Mouse (Mus musculus) testis, postnatal 14 days (tissue): ENCODE measurements around the gene Zfp697.
"Not testable (repeated sequence)": the region's sequence is repeated elsewhere in the genome, so short reads cannot be mapped to it uniquely, and the experiment has no call there.

Experiments used
- DNase-seq: peaks from one replicate; pipeline ENCODE4 v3.0.0; 2021; ENCODE audit warnings: low spot score

The Zfp697 gene

DNA sequence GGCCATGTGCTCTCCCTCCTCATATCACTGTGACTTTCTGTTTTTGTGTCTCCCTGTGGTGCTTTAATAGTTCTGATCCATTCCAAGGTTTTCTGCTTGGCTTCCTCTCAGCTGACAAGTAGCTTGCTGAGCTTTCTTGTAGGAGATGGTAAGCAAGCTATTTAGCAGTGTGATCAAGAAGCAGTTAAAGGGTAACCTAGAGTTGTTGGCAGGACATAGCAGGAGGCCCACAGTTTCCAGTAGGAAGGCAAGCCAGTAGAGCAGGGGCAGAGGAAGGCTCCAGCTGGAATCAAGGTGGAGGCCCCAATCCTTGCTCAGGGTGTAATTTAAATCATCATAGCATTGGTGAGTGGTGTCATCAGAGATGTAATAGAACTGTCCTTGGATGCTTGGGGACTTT is 298.5 kb downstream of the Zfp697 start:
- no peak for DNase-seq

- no peak for DNase-seq
Observed at GRCm38 (mm10) chr3:98682401-98682800, 300.1 kb downstream of the Zfp697 start.

GRCm38 (mm10) chr3:98720740-98721139 is 338.5 kb downstream of the Zfp697 start:
- DNase-seq: no peak

DNA sequence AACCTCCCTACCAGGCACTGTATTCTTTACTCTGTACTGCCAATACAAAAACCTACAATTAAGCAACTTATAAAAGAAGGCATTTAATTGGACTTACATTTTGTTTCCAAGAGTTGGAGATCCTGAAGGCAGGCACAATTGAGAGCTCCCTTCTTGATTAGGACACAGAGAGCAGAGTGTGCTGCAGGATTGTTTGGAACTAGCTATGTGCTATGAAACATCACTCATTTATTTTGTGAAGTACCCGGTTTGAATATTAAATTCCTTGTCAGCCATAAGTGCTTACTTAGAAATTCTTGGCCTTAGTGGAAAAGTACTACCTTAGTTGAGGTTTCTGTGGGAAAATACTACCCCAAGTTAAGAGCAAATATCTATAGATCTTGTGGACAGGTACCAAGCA is 342.1 kb downstream of the Zfp697 start, which contains the start of gene Hsd3b2:
TSS of gene Hsd3b2 (minus strand) at position 168 of the 400 bp plus-strand sequence.
- no peak for DNase-seq

- DNase-seq: no peak
Observed at GRCm38 (mm10) chr3:98726281-98726680, 344.0 kb downstream of the Zfp697 start.

DNA sequence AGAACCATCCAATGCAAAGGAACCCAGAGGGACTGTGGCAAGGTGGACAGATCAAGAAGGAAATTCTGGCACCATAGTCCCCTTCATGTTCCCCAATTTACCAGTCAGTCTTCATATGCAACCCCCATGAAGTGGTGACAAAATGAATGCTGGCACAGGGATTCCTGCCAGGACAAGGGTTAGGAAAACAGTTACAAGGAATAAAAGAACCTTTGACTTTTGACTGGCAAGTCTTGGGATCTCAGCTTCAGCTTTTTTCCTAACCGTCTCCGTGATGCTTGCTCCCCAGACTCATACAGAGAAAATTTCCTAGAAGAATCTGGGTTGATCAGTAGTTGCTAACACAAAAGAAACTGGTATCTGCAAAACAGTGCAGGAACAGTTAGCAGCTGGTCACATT is 351.5 kb downstream of the Zfp697 start:
- no peak for DNase-seq

- DNase-seq: no peak
Observed at GRCm38 (mm10) chr3:98734340-98734739, 352.1 kb downstream of the Zfp697 start.

DNA sequence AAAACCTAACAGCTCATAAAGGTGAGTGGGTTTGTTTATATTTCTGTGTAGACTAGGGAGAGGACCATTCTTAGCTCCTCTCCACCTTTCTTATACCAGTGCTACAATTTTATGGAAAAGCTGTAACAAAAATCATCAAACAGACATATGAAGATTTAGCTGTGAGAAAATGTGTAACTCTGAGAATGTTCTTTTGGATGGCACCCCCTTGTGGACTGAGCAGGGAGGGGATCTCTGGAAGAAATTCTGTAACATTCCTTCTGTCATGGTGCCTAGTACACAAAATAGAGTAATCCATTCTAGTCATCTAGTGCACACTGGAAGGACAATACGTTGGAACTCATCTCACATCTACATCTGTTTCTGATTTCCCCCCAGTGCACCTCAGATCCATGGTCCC is 358.8 kb downstream of the Zfp697 start:
- not testable (repeated sequence) for DNase-seq

DNA sequence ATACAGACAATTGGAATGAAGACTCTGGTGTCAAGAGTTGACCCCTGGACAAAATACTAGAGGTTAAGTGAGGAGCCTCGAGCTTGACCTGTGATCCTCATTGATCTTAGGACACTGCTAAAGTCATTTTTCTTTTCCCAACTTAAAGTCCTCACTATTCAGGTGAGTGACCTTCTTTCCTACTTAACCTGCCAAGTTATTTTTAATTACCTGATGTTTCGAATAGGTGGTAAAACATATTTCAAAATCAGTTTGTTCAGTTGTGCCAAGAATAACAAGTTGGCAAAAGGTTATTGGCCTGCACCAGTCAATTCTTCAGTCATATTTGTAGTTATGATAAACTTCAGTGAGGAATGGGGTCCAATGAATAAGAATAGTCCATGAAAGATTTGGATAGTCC is 369.9 kb downstream of the Zfp697 start:
- no peak for DNase-seq

DNA sequence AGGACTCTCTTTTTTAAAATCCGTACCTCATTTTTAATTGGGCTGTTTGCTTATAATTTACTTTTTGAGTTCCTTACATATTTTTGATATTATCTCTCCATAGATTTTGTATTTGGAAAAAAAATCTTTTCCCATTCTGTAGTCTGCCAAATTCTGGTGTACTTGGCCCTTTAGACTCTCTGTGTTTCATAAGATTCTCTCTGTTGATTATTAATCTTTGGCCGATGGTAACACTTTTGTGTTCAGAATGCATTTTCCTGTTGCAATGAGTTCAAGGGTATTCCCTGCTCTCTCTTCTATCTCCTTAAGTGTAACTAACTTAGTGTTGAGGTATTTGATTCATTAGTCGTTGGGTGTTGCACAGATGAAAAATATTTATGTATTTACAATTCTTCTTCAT is 374.6 kb downstream of the Zfp697 start:
- no peak for DNase-seq

DNA sequence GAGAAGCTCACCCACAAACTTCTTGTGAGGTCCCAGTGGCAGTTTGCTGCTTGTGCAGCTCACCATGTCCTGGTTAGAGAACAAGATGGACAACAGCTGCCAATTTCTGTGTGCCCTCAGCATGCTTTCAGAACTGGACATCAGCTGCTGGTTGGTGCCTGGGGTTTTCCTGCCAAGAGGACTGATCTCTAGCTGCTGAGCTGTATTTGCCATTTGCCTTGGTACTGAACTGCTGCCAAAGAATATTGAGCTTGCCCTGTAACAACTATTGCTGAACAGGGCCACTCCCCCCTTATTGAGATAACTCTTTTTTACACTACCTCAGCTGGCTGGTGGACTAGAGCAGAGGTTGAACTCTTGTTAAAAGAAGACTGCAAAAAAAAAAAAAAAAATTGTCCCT is 381.9 kb downstream of the Zfp697 start:
- no peak for DNase-seq

- DNase-seq: no peak
Observed at GRCm38 (mm10) chr3:98780921-98781320, 398.7 kb downstream of the Zfp697 start.

GRCm38 (mm10) chr3:98782181-98782868 is 400.1 kb downstream of the Zfp697 start:
- DNase-seq: no peak

- DNase-seq: no peak
Observed at GRCm38 (mm10) chr3:98786551-98786950, 404.3 kb downstream of the Zfp697 start.
